Mouse (Mus musculus) kidney, adult 11 months (tissue): ENCODE data around the gene St6galnac4.

Source experiments
- DNase-seq: peaks from one replicate; pipeline ENCODE4 v3.0.0; 2022

St6galnac4 gene

GRCm38 (mm10) chr2:32629276-32629976 lies 42.5 kb downstream of the St6galnac4 start:
- peak; percentile 82 for DNase-seq

DNA sequence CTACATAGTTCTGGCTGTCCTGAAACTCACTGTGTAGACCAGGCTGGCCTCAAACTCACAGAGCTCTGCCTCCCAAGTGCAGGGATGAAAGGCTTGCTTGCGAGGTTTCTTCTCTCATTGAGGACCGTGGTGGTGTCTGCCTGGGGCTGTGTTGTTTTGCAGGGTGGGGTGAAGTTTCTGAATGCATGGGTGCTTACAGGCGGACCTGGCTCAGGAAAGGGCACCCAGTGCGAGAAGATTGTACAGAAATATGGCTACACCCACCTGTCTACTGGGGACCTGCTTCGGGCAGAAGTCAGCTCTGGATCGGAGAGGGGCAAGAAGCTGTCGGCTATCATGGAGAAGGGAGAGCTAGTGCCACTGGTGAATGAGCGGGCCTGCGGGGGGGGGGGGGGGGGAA lies 43.1 kb downstream of the St6galnac4 start:
- no peak for DNase-seq

DNA sequence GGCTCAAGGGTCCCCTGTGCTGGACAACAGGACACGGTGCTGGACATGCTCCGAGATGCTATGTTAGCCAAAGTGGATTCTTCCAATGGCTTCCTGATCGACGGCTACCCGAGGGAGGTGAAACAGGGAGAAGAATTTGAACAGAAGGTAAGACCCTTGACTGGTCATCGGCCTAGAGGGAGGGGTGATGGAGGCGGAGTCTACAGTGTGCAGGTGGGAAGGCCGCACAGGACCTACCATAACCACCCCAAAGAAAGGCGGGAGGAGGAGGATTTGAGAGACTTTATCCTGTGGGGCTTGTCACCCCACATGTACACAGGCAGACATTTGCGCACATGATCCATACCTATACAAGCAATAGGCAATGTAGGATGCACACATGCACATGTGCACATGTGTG lies 44.2 kb downstream of the St6galnac4 start:
- DNase-seq: no peak

GRCm38 (mm10) chr2:32631737-32632394 lies 45.0 kb downstream of the St6galnac4 start:
- DNase-seq: peak; percentile 73

GRCm38 (mm10) chr2:32633660-32634059 lies 46.8 kb downstream of the St6galnac4 start:
- peak; percentile 59 for DNase-seq

- DNase-seq: no peak
These were observed 47.6 kb downstream of the St6galnac4 start for GRCm38 (mm10) chr2:32634277-32635105.

- DNase-seq: no peak
These were observed 49.7 kb downstream of the St6galnac4 start for GRCm38 (mm10) chr2:32636617-32637016.

DNA sequence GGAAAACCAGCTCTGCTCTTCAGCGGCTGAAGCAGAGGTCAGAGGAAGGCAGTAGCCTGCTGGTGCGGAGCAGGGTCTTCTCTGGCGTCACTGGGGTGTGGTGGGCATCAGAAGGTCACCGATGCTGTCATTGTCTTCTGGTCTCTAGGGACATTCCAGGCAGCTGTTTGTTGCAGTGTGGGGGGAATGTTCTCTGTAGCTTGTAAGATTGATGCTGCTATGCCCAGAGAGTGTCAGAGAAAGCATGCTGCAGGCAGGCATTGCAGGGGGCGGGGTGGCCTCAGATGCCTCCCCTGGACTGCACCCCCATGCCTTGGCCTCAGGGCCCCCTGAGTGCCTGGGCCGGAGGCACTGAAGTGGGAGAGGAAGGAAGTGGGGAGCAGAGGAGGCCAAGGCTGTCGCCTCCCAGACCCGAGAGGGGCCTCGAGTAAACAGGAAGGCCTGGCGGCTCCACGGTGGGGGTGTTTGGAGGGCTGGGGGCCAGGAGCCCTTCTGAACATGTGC lies 50.9 kb downstream of the St6galnac4 start:
- DNase-seq: peak; percentile 89

DNA sequence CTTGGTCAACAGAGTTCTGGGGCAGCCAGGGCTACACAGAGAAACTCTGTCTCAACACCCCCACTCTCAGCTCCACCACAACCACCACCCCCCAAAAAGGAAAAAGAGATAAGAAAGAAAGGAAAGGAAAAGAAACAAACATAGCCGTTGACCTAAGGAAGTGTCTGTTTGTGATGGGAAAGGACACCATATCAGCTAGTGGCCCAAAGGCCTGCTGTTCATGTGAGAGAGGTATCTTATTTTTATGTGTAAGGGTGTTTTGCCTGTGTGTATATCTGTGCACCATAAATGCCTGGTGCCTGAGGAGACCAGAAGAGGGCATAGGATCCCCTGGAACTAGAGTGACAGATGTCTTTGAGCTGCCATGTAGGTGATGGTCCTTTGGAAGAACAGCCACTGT lies 52.7 kb downstream of the St6galnac4 start:
- no peak for DNase-seq

DNA sequence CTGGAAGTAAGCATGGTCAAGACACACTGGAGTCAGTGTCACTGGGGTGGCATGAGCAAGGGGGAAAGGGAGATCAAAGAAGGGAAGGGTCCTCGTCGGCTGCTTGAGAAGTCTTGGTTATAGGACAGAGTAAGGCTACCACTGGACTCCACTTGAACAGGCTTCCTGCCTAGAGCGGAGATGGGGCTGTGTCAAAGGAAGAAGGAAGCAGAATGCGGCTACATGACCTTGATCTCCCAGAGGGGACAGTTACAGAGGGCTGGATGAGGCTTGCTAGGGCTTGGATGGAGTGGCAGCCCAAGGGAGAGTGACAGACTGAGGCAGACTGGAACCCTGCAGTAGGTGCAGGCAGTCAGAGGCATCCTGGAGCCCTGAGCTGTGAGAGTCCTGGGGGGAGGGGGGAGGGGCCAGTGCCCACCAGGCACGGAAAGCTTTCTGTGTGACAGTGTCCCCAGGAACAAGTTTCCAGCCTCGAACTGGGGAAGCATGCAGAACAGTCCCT lies 53.7 kb downstream of the St6galnac4 start:
- no peak for DNase-seq

- no peak for DNase-seq
These were observed 54.9 kb downstream of the St6galnac4 start for GRCm38 (mm10) chr2:32641810-32642209.

DNA sequence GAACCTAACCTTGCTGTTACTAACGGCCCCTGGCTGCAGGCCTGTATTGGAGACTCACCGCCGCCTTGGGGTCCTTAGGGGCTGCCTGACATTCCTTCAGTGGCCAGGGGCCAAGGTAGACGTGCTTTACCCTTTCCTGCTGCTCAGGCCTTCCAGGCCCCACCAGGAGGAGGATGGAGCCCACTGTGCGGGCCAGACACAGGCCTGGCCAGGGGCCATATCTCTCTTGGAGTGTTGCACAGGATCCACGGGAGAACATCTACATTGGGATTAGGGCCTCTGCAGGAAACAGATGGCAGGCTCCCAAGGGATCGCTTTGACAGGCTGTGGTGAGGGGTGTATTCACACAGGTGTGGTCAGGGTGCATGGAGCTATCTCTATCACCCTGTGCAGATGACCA lies 55.9 kb downstream of the St6galnac4 start:
- peak; percentile 61 for DNase-seq

- no peak for DNase-seq
These were observed 57.2 kb downstream of the St6galnac4 start for GRCm38 (mm10) chr2:32644083-32644482.

- DNase-seq: no peak
These were observed 58.0 kb downstream of the St6galnac4 start for GRCm38 (mm10) chr2:32644799-32645475.

DNA sequence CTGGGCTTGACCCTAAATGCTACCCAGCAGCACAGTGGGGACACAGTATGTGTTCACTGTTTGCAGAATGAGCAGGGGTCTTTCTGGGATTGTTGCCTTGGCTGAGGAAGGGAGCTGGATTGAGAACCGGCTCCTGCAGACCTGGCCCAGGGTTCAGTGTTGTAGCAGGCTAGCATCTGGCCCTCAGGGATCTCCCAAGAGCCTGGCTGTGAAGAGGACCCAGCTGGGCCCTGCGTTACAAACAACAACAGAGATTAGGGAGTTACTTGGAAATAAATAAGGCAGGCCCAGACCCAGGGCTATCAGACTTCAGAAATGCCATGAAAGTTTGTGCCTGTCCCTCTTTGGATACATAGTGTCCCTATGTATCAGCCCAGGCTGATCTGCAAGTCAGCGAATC lies 58.8 kb downstream of the St6galnac4 start:
- DNase-seq: no peak

DNA sequence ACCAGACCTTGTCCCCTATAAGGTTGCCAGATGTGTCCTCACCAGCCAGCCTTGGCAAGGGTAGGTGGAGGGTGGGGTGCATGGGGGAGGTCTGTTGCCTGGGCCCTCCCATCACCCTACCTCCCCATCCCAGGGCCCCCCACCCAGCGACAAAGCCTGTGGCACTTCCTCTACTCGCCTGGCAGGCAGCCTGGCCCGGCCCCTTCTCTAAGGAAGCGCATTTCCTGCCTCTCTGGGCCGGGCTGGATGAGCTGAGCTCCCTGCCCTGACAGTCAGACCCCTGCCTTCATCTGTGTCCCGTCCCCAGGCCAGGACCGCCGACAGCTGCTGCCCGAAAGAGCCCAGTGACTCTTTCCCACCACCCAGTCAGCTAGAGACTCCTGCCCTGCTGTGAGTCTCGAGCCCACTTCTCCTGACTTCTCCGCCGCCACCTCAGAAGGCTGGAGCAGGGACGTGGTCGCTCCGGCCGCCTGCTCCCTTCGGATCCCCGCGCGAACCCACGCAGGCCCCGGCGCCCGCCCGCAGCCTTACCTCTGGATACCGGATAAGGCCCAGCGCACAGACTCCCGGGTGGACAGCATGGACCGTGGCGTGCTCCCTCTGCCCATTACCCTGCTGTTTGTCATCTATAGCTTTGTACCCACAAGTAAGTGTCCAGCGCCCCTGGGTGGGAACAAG lies 59.6 kb downstream of the St6galnac4 start, which contains the start of gene Eng:
TSS of gene Eng (plus strand) at position 217 of the 678 bp plus-strand sequence.
- DNase-seq: peak; percentile 80

GRCm38 (mm10) chr2:32647366-32647765 lies 60.5 kb downstream of the St6galnac4 start:
- no peak for DNase-seq
